ENCODE assay signal across 8 mouse cellular contexts in genomic region chr10:81770506-81771403, GRCm38 (mm10). TPM values are rescaled to one million over a fixed set of nuclear protein-coding genes. Genes with fewer than 3 reads are reported as not detected.
DNase-seq lines count a peak whose midpoint lies in the region; ATAC-seq and TF ChIP-seq lines count a peak whose summit lies in the region.
"Not testable (repeated sequence)": the region's sequence is repeated elsewhere in the genome, so short reads cannot be mapped to it uniquely, and the experiment has no call there.

Gene Gm3055 (minus strand): TSS chr10:81771161.

- not testable (repeated sequence) for H3K27me3 ChIP-seq in ES-Bruce4 (ENCODE audit: control insufficient read depth, insufficient read depth, low read length, poor library complexity, severe bottlenecking); embryonic facial prominence, embryonic 15.5 days; heart, embryonic 11.5 days (ENCODE audit: control insufficient read depth, insufficient read depth, low read length); hindbrain, embryonic 15.5 days; liver, embryonic 13.5 days; midbrain, embryonic 10.5 days (ENCODE audit: low read depth, poor library complexity, severe bottlenecking); neural tube, embryonic 14.5 days (ENCODE audit: control insufficient read depth, insufficient read depth, low read length)

- H3K36me3 ChIP-seq in ES-Bruce4 (ENCODE audit: control insufficient read depth, insufficient read depth, low read length, poor library complexity, severe bottlenecking); embryonic facial prominence, embryonic 15.5 days; heart, embryonic 11.5 days (ENCODE audit: control insufficient read depth, insufficient read depth, low read length); hindbrain, embryonic 15.5 days; liver, embryonic 13.5 days; midbrain, embryonic 10.5 days; neural tube, embryonic 14.5 days (ENCODE audit: control insufficient read depth, insufficient read depth, low read length): not testable (repeated sequence)

- H3K4me3 ChIP-seq in ES-Bruce4 (ENCODE audit: low read depth, low read length); embryonic facial prominence, embryonic 15.5 days (replicated peaks); heart, embryonic 11.5 days (ENCODE audit: low read depth, low read length); hindbrain, embryonic 15.5 days; liver, embryonic 13.5 days (replicated peaks); midbrain, embryonic 10.5 days; neural tube, embryonic 14.5 days (ENCODE audit: low read depth, low read length): not testable (repeated sequence)

- H3K4me2 ChIP-seq in embryonic facial prominence, embryonic 15.5 days (replicated peaks); heart, embryonic 11.5 days; hindbrain, embryonic 15.5 days; liver, embryonic 13.5 days; neural tube, embryonic 14.5 days (ENCODE audit: low read depth, low read length): not testable (repeated sequence)

- peak; percentile 91 for ATAC-seq in embryonic facial prominence, embryonic 15.5 days (ENCODE audit: insufficient number of reproducible peaks, low FRiP score, low TSS enrichment, low read depth)
- peak; percentile 91 for ATAC-seq in heart, embryonic 11.5 days (replicated peaks; ENCODE audit: insufficient number of reproducible peaks, low FRiP score, low TSS enrichment)
- ATAC-seq in hindbrain, embryonic 15.5 days (ENCODE audit: low FRiP score, low read depth) = peak; percentile 98
- peak; percentile 88 for ATAC-seq in liver, embryonic 13.5 days (ENCODE audit: low read depth)
- peak; percentile 99 for ATAC-seq in neural tube, embryonic 14.5 days (ENCODE audit: low read depth)

- TF ChIP-seq EP300 in ES-Bruce4 (IDR thresholded peaks at IDR 0.05; ENCODE audit: insufficient read depth, low read depth, low read length) = not testable (repeated sequence)

- not testable (repeated sequence) for DNase-seq in layer of hippocampus, adult 8-10 months (ENCODE audit: low spot score in 2 of 2); liver, embryonic 13.5 days; midbrain, embryonic 10.5 days (ENCODE audit: low spot score)

- not testable (repeated sequence) for TF ChIP-seq POLR2A in ES-Bruce4 (IDR thresholded peaks at IDR 0.05; ENCODE audit: insufficient read depth, low read length)

- not testable (repeated sequence) for H3K27ac ChIP-seq in ES-Bruce4 (ENCODE audit: insufficient read depth, low read length); embryonic facial prominence, embryonic 15.5 days (replicated peaks); heart, embryonic 11.5 days (ENCODE audit: low read depth, low read length); hindbrain, embryonic 15.5 days (replicated peaks); liver, embryonic 13.5 days; midbrain, embryonic 10.5 days (replicated peaks); neural tube, embryonic 14.5 days (ENCODE audit: low read depth, low read length)

- H3K9ac ChIP-seq in ES-Bruce4 (ENCODE audit: low read depth, poor library complexity, severe bottlenecking); embryonic facial prominence, embryonic 15.5 days; heart, embryonic 11.5 days (ENCODE audit: low read depth, low read length); hindbrain, embryonic 15.5 days; liver, embryonic 13.5 days; neural tube, embryonic 14.5 days (replicated peaks; ENCODE audit: low read depth, low read length): not testable (repeated sequence)

- not testable (repeated sequence) for H3K4me1 ChIP-seq in ES-Bruce4 (ENCODE audit: control insufficient read depth, insufficient read depth, low read length); embryonic facial prominence, embryonic 15.5 days; heart, embryonic 11.5 days (ENCODE audit: control insufficient read depth, insufficient read depth, low read length); hindbrain, embryonic 15.5 days (replicated peaks); liver, embryonic 13.5 days (replicated peaks); midbrain, embryonic 10.5 days; neural tube, embryonic 14.5 days (ENCODE audit: control insufficient read depth, insufficient read depth, low read length)

- TF ChIP-seq CTCF in ES-Bruce4 (IDR thresholded peaks at IDR 0.05; ENCODE audit: low read depth, low read length) = not testable (repeated sequence)

- whole genome bisulfite sequencing in embryonic facial prominence, embryonic 15.5 days = no CpG with 5 or more reads among the region's 43 CpGs
- no CpG with 5 or more reads among the region's 43 CpGs for WGBS in heart, embryonic 11.5 days (ENCODE audit: insufficient replicate concordance)
- WGBS in hindbrain, embryonic 15.5 days = no CpG with 5 or more reads among the region's 43 CpGs
- WGBS in liver, embryonic 13.5 days (ENCODE audit: insufficient replicate concordance) = no CpG with 5 or more reads among the region's 43 CpGs
- no CpG with 5 or more reads among the region's 43 CpGs for WGBS in midbrain, embryonic 10.5 days
- no CpG with 5 or more reads among the region's 43 CpGs for WGBS in neural tube, embryonic 14.5 days

- not testable (repeated sequence) for H3K9me3 ChIP-seq in ES-Bruce4 (replicated peaks; ENCODE audit: control insufficient read depth, insufficient read depth, low read length, poor library complexity, severe bottlenecking); embryonic facial prominence, embryonic 15.5 days (replicated peaks); heart, embryonic 11.5 days (replicated peaks; ENCODE audit: control insufficient read depth, low read length); hindbrain, embryonic 15.5 days; liver, embryonic 13.5 days (replicated peaks); midbrain, embryonic 10.5 days (replicated peaks); neural tube, embryonic 14.5 days (ENCODE audit: control insufficient read depth, low read length)

RNA-seq across cellular contexts. Expression of gene Gm3055, which starts in this region (rescaled TPM):
- polyA plus RNA-seq in ES-Bruce4 (2011; ENCODE audit: insufficient read depth, insufficient read length, low read depth, missing spikeins) = 8.8 and 10.0 TPM in 2 replicates
- polyA plus RNA-seq in embryonic facial prominence, embryonic 15.5 days (2015; fragmentation: Nextera tagmentation; extraction: Ambion mirVana) = 7.6 and 9.6 TPM in 2 replicates
- polyA plus RNA-seq in heart, embryonic 11.5 days (2014; fragmentation: Nextera tagmentation; extraction: Ambion mirVana) = 6.8 and 7.0 TPM in 2 replicates
- 14.6 and 16.4 TPM in 2 replicates for polyA plus RNA-seq in hindbrain, embryonic 15.5 days (2015; fragmentation: Nextera tagmentation; extraction: Ambion mirVana)
- total RNA-seq in layer of hippocampus, adult 8-10 months (2022) = 10 to 100 TPM in 3 of 4 experiments, 1 to 10 TPM in 1; 5.4 to 15.0 (median 10.1) TPM
- polyA plus RNA-seq in liver, embryonic 13.5 days (2015; fragmentation: Nextera tagmentation; extraction: Ambion mirVana) = 0.84 and 2.0 TPM in 2 replicates
- 13.2 and 15.5 TPM in 2 replicates for polyA plus RNA-seq in midbrain, embryonic 10.5 days (2016; fragmentation: Nextera tagmentation; extraction: Ambion mirVana)
- 22.3 and 25.0 TPM in 2 replicates for polyA plus RNA-seq in neural tube, embryonic 14.5 days (2014; fragmentation: Nextera tagmentation; extraction: Ambion mirVana)
